ENCODE assay signal across 11 mouse cellular contexts in the genomic region with DNA sequence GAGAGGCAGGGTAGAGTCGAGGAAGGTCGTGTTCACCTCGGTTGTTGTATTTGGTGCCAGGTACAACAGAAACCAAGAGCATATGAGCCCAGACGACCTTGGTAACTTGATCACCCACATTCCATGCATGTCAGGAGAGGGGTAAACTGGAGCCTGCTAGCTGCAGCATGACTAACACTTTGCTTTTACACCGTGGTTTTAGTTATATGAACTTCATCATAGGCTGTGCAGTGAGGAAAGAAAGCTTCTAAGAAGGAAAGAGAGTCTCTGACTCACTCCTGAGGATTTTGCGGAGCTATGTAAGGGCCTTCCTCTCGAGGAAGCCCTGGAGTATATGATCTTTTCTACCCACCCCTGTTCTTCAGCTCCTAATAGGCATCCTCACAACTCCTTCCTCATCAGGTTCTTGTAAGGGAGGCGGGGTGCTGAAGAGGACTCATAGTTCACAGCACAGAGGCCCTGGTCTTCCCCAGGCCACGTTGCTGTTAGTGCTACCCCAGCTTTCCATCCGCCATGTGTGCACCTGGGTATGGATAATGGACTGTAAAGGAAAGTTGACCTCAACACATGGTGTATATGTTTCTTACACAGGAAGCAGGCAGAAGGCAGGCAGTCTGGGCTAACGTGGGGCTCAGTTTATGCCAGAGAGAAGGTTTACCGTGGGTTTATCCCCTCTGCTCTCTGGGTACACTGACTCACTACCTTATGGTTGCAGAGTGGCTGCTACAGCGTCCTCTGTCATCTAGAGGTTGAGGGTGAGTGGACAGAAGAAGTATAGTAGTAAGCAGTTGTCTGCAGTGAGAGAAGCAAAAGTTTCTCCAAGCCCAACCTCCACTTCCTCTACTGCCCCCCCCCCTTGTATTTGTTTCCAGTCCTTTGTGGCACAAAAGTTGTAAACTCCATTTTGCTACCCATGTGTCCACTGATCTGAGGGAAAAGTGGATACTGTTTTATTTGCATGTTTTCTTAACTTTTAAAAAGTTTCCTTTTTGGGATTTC.
DNase-seq lines count a peak whose midpoint lies in the region; ATAC-seq and TF ChIP-seq lines count a peak whose summit lies in the region.
"Had no signal": no experiment of that assay in that cellular context is flagged by ENCODE, and none has a peak within 500 bp of the region (broad histone marks: within the 10 kb centered on the region; RNA-seq: fewer than 3 reads in every experiment).

No protein-coding gene starts in this region.

- WGBS in forebrain, postnatal 0 days = 84% methylated on average over 13 of the region's 13 CpGs
- WGBS in forebrain, embryonic 12.5 days = 75% methylated on average over 13 of the region's 13 CpGs
- WGBS in heart, postnatal 0 days = 44% methylated on average over 13 of the region's 13 CpGs
- 25% methylated on average over 13 of the region's 13 CpGs for WGBS in limb, embryonic 15.5 days
- WGBS in midbrain, postnatal 0 days = 85% methylated on average over 13 of the region's 13 CpGs

- no peaks in the 10 kb centered on the region for H3K4me1 ChIP-seq in forebrain, postnatal 0 days (ENCODE audit: insufficient read depth)
- peaks cover 22% of the 10 kb centered on the region for H3K4me1 ChIP-seq in forebrain, embryonic 12.5 days
- peaks cover 24% of the 10 kb centered on the region for H3K4me1 ChIP-seq in heart, postnatal 0 days (ENCODE audit: control insufficient read depth, insufficient read depth)
- peaks cover 46% of the 10 kb centered on the region for H3K4me1 ChIP-seq in limb, embryonic 15.5 days
- H3K4me1 ChIP-seq in midbrain, postnatal 0 days (ENCODE audit: insufficient read depth, low read length) = no peaks in the 10 kb centered on the region

- no peak overlapping the region for H3K4me2 ChIP-seq in forebrain, postnatal 0 days (ENCODE audit: low read depth)
- no peak overlapping the region for H3K4me2 ChIP-seq in forebrain, embryonic 12.5 days
- no peak overlapping the region for H3K4me2 ChIP-seq in heart, postnatal 0 days (ENCODE audit: low read depth, low read length)
- no peak overlapping the region for H3K4me2 ChIP-seq in limb, embryonic 15.5 days
- H3K4me2 ChIP-seq in midbrain, postnatal 0 days (ENCODE audit: low read depth, low read length, poor library complexity, severe bottlenecking) = no peak overlapping the region
- H3K4me2 ChIP-seq: midbrain, embryonic 12.5 days had no signal

- no peak for DNase-seq in forebrain, postnatal 0 days
- peak; percentile 64 for DNase-seq in R1 (ENCODE audit: low read depth, low spot score)
- DNase-seq in heart, postnatal 0 days (ENCODE audit: low spot score) = peak; percentile 69
- DNase-seq in thymus, postnatal 10 days (ENCODE audit: low spot score in 2 of 2) = no peak
- no peak for DNase-seq in gastrocnemius, postnatal 4 days (ENCODE audit: low spot score in 2 of 2)
- no peak for DNase-seq in midbrain, postnatal 0 days (ENCODE audit: low spot score)
- DNase-seq: gastrocnemius, postnatal 10 days had no signal

- H3K27ac ChIP-seq in forebrain, postnatal 0 days (ENCODE audit: low read depth, low read length) = no peak overlapping the region
- no peak overlapping the region for H3K27ac ChIP-seq in forebrain, embryonic 12.5 days
- H3K27ac ChIP-seq in heart, postnatal 0 days (ENCODE audit: low read depth) = peak overlapping the region; percentile 71
- H3K27ac ChIP-seq in limb, embryonic 15.5 days = peak overlapping the region; percentile 78
- H3K27ac ChIP-seq in midbrain, postnatal 0 days (ENCODE audit: low read depth, low read length) = no peak overlapping the region
- H3K27ac ChIP-seq: midbrain, embryonic 12.5 days had no signal

- no peaks in the 10 kb centered on the region for H3K27me3 ChIP-seq in forebrain, postnatal 0 days (ENCODE audit: insufficient read depth, low read length)
- no peaks in the 10 kb centered on the region for H3K27me3 ChIP-seq in forebrain, embryonic 12.5 days
- no peaks in the 10 kb centered on the region for H3K27me3 ChIP-seq in heart, postnatal 0 days (ENCODE audit: control insufficient read depth, insufficient read depth, low read length)
- H3K27me3 ChIP-seq in limb, embryonic 15.5 days = no peaks in the 10 kb centered on the region
- H3K27me3 ChIP-seq in midbrain, postnatal 0 days (ENCODE audit: insufficient read depth, low read length) = no peaks in the 10 kb centered on the region
- H3K27me3 ChIP-seq: midbrain, embryonic 12.5 days had no signal

- H3K9me3 ChIP-seq in forebrain, postnatal 0 days (ENCODE audit: low read length) = no peaks in the 10 kb centered on the region
- no peaks in the 10 kb centered on the region for H3K9me3 ChIP-seq in forebrain, embryonic 12.5 days
- H3K9me3 ChIP-seq in heart, postnatal 0 days (replicated peaks; ENCODE audit: control insufficient read depth, low read length) = no peaks in the 10 kb centered on the region
- H3K9me3 ChIP-seq in limb, embryonic 15.5 days = no peaks in the 10 kb centered on the region
- no peaks in the 10 kb centered on the region for H3K9me3 ChIP-seq in midbrain, postnatal 0 days (ENCODE audit: low read length)
- H3K9me3 ChIP-seq: G1E; midbrain, embryonic 12.5 days had no signal

- H3K4me3 ChIP-seq in forebrain, postnatal 0 days (ENCODE audit: low read depth, low read length) = no peak overlapping the region
- no peak overlapping the region for H3K4me3 ChIP-seq in forebrain, embryonic 12.5 days (replicated peaks)
- H3K4me3 ChIP-seq in heart, postnatal 0 days (ENCODE audit: low read depth, low read length) = no peak overlapping the region
- H3K4me3 ChIP-seq in limb, embryonic 15.5 days = no peak overlapping the region
- H3K4me3 ChIP-seq in midbrain, postnatal 0 days (ENCODE audit: low read depth, low read length) = no peak overlapping the region
- H3K4me3 ChIP-seq: midbrain, embryonic 12.5 days had no signal

- no peak for TF ChIP-seq CTCF in forebrain, postnatal 0 days (IDR thresholded peaks at IDR 0.05; ENCODE audit: low read depth)
- TF ChIP-seq CTCF in heart, postnatal 0 days (IDR thresholded peaks at IDR 0.05; ENCODE audit: low read depth) = no peak
- no peak for TF ChIP-seq CTCF in midbrain, postnatal 0 days (IDR thresholded peaks at IDR 0.05)

- no peak for TF ChIP-seq EP300 in heart, postnatal 0 days (IDR thresholded peaks at IDR 0.05; ENCODE audit: low read depth)

- ATAC-seq in forebrain, postnatal 0 days = 0 out of 2 replicates have a peak, but pooled peaks have one; percentile 16
- ATAC-seq in forebrain, embryonic 12.5 days (ENCODE audit: low FRiP score) = no peak
- ATAC-seq in heart, postnatal 0 days (ENCODE audit: insufficient read depth, low read depth) = peak; percentile 86
- peak; percentile 70; the same call in 1 of the 2 replicates for ATAC-seq in limb, embryonic 15.5 days (ENCODE audit: insufficient number of reproducible peaks, low FRiP score, low TSS enrichment, low read depth)
- ATAC-seq in midbrain, postnatal 0 days (ENCODE audit: low FRiP score) = no peak

- 0 out of 2 replicates have a peak, but pooled peaks cover 4% of the 10 kb centered on the region for H3K36me3 ChIP-seq in forebrain, postnatal 0 days (ENCODE audit: insufficient read depth)
- H3K36me3 ChIP-seq in forebrain, embryonic 12.5 days (replicated peaks) = no peaks in the 10 kb centered on the region
- no peaks in the 10 kb centered on the region for H3K36me3 ChIP-seq in heart, postnatal 0 days (replicated peaks; ENCODE audit: control insufficient read depth, insufficient read depth, low read length)
- H3K36me3 ChIP-seq in limb, embryonic 15.5 days = 0 out of 2 replicates have a peak, but pooled peaks cover 3% of the 10 kb centered on the region
- H3K36me3 ChIP-seq in midbrain, postnatal 0 days (ENCODE audit: insufficient read depth, low read length) = no peaks in the 10 kb centered on the region; the same call in 1 of the 2 replicates
- H3K36me3 ChIP-seq: midbrain, embryonic 12.5 days had no signal

- no peak overlapping the region for H3K9ac ChIP-seq in forebrain, postnatal 0 days
- H3K9ac ChIP-seq in forebrain, embryonic 12.5 days = no peak overlapping the region
- H3K9ac ChIP-seq in heart, postnatal 0 days (replicated peaks; ENCODE audit: low read depth, low read length) = no peak overlapping the region; the same call in 1 of the 2 replicates
- H3K9ac ChIP-seq in limb, embryonic 15.5 days = no peak overlapping the region
- no peak overlapping the region for H3K9ac ChIP-seq in midbrain, postnatal 0 days (replicated peaks; ENCODE audit: low read length, poor library complexity, severe bottlenecking)
- H3K9ac ChIP-seq: midbrain, embryonic 12.5 days had no signal

Comparison
In these comparisons a context has a peak if more than half of its experiments do, and no peak if none do; other contexts are left out.
1. ATAC-seq: peak in forebrain, postnatal 0 days (single experiment), heart, postnatal 0 days (single experiment) and limb, embryonic 15.5 days (single experiment); none in forebrain, embryonic 12.5 days (single experiment) and midbrain, postnatal 0 days (single experiment).
2. DNase-seq: peak in R1 (single experiment) and heart, postnatal 0 days (single experiment); none in forebrain, postnatal 0 days (single experiment), thymus, postnatal 10 days (0 of 2), gastrocnemius, postnatal 4 days (0 of 2) and midbrain, postnatal 0 days (single experiment).
3. H3K27ac ChIP-seq: peak in heart, postnatal 0 days (single experiment) and limb, embryonic 15.5 days (single experiment); none in forebrain, postnatal 0 days (single experiment), forebrain, embryonic 12.5 days (single experiment) and midbrain, postnatal 0 days (single experiment).